Mouse (Mus musculus) cerebellum, adult (tissue): ENCODE measurements at regions not wholly inside any gene's neighbourhood (a gene's known extent, or its start where the extent isn't known, plus 50 kb on each side); places are given as distances from the start of the nearest gene placed in this dataset.
"Not testable (repeated sequence)": the region's sequence is repeated elsewhere in the genome, so short reads cannot be mapped to it uniquely, and the experiment has no call there.

ENCODE experiments used
- ATAC-seq: cut with Nextera tagmentation; 2 replicates; pipeline ENCODE4 v1.9.2; 2017; ENCODE audit warnings: mild to moderate bottlenecking, moderate library complexity, mixed read lengths; ENCODE audit not compliant: insufficient number of reproducible peaks, low FRiP score, low TSS enrichment

- ATAC-seq = peak; percentile 70; the same call in 1 of the 2 replicates
Observed at GRCm38 (mm10) chr8:71823655-71824622, 57.9 kb upstream of the Zfp709 start.

- ATAC-seq = not testable (repeated sequence)
Observed at GRCm38 (mm10) chr8:71822749-71823148, 59.1 kb upstream of the Zfp709 start.

DNA sequence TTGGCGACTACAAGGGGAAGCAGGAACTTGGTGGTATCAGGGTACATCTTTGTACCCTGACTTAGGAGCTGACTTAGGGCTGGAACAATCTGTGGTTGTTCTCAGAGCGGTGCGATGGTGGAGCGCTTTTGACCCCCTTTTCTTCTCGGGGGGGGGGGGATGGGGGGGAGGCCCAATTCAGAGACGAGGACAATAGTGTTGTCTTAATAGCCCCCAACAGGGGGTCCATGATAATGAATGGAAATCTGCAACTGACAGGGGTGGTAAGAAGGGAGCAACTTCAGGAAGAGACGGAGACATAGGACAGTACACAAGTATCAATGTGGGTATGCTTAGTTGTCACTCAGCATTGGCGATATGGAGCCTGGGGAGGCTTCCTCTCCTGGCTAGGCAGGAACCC is 61.9 kb upstream of the Zfp709 start:
- not testable (repeated sequence) for ATAC-seq

DNA sequence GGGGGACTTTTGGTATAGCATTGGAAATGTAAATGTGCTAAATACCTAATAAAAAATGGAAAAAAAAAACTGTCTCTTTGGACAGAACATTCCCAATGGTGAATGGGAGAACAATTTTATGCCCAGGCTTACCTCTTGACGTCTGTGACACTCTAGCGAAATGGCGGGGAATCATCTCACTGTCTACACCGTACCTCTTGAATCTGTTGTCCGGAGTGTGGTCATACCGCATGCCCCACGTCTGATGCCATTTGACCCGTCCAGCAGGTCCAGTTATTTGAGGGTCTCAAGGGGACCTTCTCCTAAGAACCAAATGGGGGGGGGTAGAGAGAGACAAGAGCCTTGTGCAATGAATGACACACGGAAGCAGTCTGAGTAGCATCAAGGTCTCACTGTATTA is 62.4 kb upstream of the Zfp709 start:
- ATAC-seq = 0 out of 2 replicates have a peak, but pooled peaks have one; percentile 52

GRCm38 (mm10) chr8:71816272-71817034 is 65.4 kb upstream of the Zfp709 start:
- ATAC-seq = not testable (repeated sequence)

GRCm38 (mm10) chr8:71815813-71816212 is 66.0 kb upstream of the Zfp709 start:
- not testable (repeated sequence) for ATAC-seq

- not testable (repeated sequence) for ATAC-seq
Observed at GRCm38 (mm10) chr8:71814740-71815514, 66.9 kb upstream of the Zfp709 start.

GRCm38 (mm10) chr8:71813889-71814288 is 67.9 kb upstream of the Zfp709 start:
- not testable (repeated sequence) for ATAC-seq

DNA sequence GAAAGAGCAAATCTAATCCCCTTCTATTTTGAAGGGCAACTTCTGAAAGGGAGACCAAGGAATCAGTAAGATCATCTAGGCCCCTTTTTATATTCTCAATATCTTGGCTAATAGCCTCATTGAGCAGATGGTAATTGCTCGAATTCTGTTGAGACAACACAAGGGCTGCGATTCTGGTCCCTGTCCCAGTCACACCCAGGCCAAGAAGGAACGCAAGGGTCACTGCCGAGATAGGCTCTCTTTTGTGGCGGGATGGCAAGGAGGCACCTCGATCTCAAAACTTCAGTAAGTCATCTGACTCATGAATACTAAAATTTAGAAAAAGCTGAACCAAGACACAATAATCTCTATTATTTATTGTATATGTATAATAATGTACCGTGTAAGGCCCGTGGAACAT is 68.6 kb upstream of the Zfp709 start:
- ATAC-seq = not testable (repeated sequence)

DNA sequence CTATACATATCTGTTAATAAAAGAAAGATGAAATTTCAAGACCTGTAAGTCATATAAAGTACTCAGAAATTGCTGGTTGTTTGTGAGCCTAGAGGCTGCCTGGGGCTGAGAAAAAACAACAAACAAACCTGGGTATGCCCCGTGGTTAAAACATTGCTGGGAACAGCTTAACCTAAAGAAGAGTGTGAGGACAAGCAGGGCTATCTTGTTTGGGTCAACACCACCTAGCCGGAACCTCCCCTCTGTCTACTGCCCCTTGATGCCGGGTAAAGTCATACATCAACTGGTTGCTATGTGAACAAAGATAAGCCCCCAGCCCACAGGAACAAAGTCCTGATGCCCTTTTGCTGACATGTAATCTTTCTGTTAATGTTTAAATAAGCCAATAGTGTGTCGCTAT is 74.0 kb upstream of the Zfp709 start:
- not testable (repeated sequence) for ATAC-seq

GRCm38 (mm10) chr8:71804586-71804985 is 77.2 kb upstream of the Zfp709 start:
- ATAC-seq = not testable (repeated sequence)

- ATAC-seq = peak; percentile 60
Observed at GRCm38 (mm10) chr8:71802226-71802625, 76.7 kb upstream of the Fcho1 start.

GRCm38 (mm10) chr8:71789031-71789460 is 63.5 kb upstream of the Fcho1 start:
- ATAC-seq = peak; percentile 52

DNA sequence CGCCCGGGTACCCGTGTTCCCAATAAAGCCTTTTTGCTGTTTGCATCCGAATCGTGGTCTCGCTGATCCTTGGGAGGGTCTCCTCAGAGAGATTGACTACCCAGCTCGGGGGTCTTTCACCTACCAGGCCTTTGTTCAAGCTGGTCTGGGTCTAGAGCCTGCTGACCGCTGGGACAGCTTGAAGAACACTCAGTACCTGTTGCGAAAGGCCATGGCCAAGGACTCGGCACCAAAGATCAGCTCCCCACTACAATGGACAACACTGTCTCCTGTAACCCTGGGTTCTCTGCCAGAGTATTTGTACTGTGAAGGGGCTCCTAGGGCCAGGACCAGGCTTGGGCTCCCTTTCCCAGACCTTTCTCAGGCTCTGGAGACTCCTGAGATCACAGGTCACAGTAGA is 55.1 kb upstream of the Fcho1 start:
- ATAC-seq = not testable (repeated sequence)

GRCm38 (mm10) chr8:71779824-71780223 is 54.3 kb upstream of the Fcho1 start:
- ATAC-seq = not testable (repeated sequence)

DNA sequence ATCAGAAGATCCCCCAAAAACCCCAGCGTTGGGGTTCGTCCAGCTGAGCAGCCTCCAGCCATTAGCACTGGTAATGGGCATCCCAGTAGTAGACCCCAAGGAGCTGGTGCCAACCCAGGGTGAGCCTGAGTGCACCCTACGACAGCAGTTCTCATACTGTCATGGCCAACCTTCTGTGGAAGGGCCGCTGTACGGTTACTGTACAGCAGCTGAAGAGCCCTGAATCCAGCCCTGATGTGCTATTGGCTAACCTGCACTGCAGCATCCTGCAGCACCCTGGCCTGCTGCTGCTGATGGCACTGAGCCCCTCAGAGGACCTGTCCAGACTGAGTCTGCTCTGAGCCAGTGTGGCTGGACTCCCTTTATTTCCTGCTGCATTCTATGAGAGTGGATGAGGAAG is 53.9 kb upstream of the Fcho1 start:
- not testable (repeated sequence) for ATAC-seq

GRCm38 (mm10) chr8:71778916-71779315 is 53.4 kb upstream of the Fcho1 start:
- no peak for ATAC-seq
